Mouse (Mus musculus): ENCODE results near the gene Pxdc1. TPM values are rescaled to one million over a fixed set of nuclear protein-coding genes. Genes with fewer than 3 reads are reported as not detected.

Gene Pxdc1
- polyA plus RNA-seq, 1 experiment from 2014 or later: 11.7 TPM

DNA sequence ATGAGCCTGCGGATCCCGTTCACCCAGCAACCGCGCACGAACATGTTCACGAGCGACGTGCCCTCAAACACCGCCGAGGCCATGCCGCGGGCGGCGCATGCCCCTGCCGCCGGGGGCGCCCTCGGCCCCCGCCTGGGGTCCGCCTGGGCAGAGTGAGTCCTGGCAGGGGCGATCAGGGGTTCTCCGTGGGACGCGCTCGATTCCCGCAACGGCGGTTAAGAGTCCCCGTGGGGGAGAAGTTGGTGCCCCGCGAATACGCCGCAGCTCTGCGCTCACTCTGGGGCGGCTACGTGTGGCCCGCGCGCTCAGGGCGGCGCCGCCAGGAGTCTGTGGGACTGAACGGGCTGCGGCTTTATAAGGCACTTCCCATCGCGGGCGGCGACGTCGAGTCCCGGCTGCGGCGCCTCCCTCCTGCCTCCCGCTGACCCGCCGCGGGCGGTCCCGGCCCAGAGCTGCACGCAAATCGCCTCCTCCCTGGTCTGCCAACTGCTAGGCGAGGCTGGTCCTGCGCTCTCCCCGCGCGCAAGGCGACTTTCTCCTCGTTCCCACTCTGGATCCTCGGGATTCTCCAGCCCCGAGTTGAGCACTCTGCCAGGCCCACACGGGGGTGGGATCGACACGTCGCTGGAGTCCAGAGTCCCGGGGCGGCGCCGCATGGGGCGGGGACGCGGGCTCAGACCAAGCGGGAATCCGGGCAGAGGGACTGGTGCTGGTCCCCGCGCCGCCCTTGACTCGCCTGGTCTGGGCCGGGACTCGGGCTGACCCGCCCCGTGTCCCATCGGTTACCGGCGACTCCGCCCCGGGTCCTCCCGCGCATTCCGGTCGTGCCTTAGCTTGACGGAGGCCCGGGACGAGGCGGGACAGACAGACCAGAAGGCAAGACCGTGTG is 689 bp downstream of the Pxdc1 start:
- no peaks in the 10 kb centered on the region for H3K36me3 ChIP-seq (ENCODE audit: control insufficient read depth, insufficient read depth, low read length)
- peak overlapping the region; percentile 97 for H3K4me2 ChIP-seq (ENCODE audit: low read length)
- no peaks in the 10 kb centered on the region for H3K9me3 ChIP-seq (ENCODE audit: control insufficient read depth, low read length)
- peaks cover 11% of the 10 kb centered on the region for H3K27me3 ChIP-seq (replicated peaks; ENCODE audit: control insufficient read depth, insufficient read depth, low read length)
- peak overlapping the region; percentile 59 for H3K27ac ChIP-seq (ENCODE audit: low read depth, low read length)
- peaks cover 22% of the 10 kb centered on the region for H3K4me1 ChIP-seq (ENCODE audit: control insufficient read depth, insufficient read depth, low read depth, low read length)
- under 1% methylated on average over 95 of the region's 105 CpGs for WGBS
- ATAC-seq: peak; percentile 71
- H3K9ac ChIP-seq (ENCODE audit: low read depth, low read length): peak overlapping the region; percentile 74
- H3K4me3 ChIP-seq (ENCODE audit: low read length): peak overlapping the region; percentile 59

DNA sequence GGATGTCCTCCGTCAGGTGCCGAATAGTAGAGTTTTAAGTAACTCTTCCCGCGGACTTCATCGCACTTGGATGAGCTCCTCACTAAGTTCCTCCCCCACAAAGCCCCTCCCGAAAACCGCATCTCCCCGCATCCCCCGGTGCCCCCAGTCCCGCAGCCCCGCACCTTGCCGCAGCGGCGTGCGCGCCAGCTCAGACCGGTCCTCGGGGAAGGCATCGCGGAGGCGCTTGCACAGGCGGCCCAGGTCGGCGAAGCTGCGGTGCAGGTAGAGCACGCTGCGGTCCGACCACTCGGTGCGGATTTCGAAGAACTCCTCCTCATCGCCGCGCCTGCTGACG is 1.3 kb downstream of the Pxdc1 start:
- WGBS: 0% methylated on average over 32 of the region's 35 CpGs
- Histone ChIP-seq H3K9me3 (ENCODE audit: control insufficient read depth, low read length) (no peaks in the 10 kb centered on the region), H3K27ac (ENCODE audit: low read depth, low read length) (peak overlapping the region; percentile 37), H3K27me3 (replicated peaks; ENCODE audit: control insufficient read depth, insufficient read depth, low read length) (peaks cover 11% of the 10 kb centered on the region), H3K4me1 (ENCODE audit: control insufficient read depth, insufficient read depth, low read depth, low read length) (peaks cover 22% of the 10 kb centered on the region), H3K4me2 (ENCODE audit: low read length) (peak overlapping the region; percentile 97), H3K36me3 (ENCODE audit: control insufficient read depth, insufficient read depth, low read length) (no peaks in the 10 kb centered on the region), H3K4me3 (ENCODE audit: low read length) (peak overlapping the region; percentile 59), H3K9ac (ENCODE audit: low read depth, low read length) (peak overlapping the region; percentile 74)
- ATAC-seq: peak; percentile 60

DNA sequence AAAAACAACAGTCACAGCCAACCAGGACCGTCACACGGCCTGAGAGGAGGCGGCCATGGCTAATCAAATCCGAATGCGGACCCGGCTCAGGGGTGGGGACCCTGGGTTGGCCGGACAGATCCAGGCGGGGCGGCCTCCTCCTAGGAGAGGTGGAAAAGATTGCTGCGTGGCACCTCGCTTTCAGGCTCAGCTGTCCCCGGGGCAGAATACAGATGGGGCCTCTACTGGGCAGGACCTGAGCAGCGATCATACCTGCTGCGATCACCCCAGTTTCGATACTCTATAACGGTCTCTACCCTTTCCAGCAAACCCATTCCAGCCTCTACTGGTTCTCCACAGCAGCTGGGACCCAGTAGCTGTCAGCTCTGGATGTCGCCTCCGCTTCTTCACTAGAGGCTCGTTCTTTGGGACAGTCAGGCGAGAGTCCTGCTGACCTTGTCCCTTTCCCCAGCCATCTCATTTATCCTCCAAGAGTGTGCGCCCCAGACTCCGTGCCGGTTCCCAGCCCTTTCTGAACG is 1.8 kb downstream of the Pxdc1 start:
- peaks cover 11% of the 10 kb centered on the region for H3K27me3 ChIP-seq (replicated peaks; ENCODE audit: control insufficient read depth, insufficient read depth, low read length)
- H3K9me3 ChIP-seq (ENCODE audit: control insufficient read depth, low read length): no peaks in the 10 kb centered on the region
- 1% methylated on average over 24 of the region's 24 CpGs for WGBS
- H3K36me3 ChIP-seq (ENCODE audit: control insufficient read depth, insufficient read depth, low read length): no peaks in the 10 kb centered on the region
- peak; percentile 29 for ATAC-seq
- peak overlapping the region; percentile 97 for H3K4me2 ChIP-seq (ENCODE audit: low read length)
- H3K4me3 ChIP-seq (ENCODE audit: low read length): peak overlapping the region; percentile 59
- H3K9ac ChIP-seq (ENCODE audit: low read depth, low read length): peak overlapping the region; percentile 74
- H3K27ac ChIP-seq (ENCODE audit: low read depth, low read length): no peak overlapping the region
- H3K4me1 ChIP-seq (ENCODE audit: control insufficient read depth, insufficient read depth, low read depth, low read length): peaks cover 22% of the 10 kb centered on the region

DNA sequence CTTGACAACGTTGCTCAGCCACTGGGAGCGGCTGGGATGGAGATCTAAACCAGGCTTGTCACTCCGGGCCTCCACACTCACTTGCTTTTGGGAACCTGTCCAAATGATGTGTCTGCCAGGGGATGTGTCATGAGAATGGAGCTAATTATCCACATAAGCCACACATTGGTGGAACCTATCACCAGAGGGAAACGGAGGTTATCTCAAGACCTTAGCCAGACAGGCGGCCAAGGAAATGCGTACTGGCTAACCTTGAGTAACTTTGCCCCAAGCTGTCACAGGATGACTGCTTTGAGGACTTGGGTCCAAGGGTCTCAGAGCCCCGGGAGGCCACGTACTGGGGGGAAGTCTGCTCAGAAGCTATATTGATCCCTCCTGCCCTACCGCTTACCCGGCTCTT is 2.3 kb downstream of the Pxdc1 start:
- no peak overlapping the region for H3K27ac ChIP-seq (ENCODE audit: low read depth, low read length)
- H3K9me3 ChIP-seq (ENCODE audit: control insufficient read depth, low read length): no peaks in the 10 kb centered on the region
- peak overlapping the region; percentile 97 for H3K4me2 ChIP-seq (ENCODE audit: low read length)
- no peaks in the 10 kb centered on the region for H3K36me3 ChIP-seq (ENCODE audit: control insufficient read depth, insufficient read depth, low read length)
- H3K4me3 ChIP-seq (ENCODE audit: low read length): peak overlapping the region; percentile 59
- peaks cover 11% of the 10 kb centered on the region for H3K27me3 ChIP-seq (replicated peaks; ENCODE audit: control insufficient read depth, insufficient read depth, low read length)
- H3K4me1 ChIP-seq (ENCODE audit: control insufficient read depth, insufficient read depth, low read depth, low read length): peaks cover 22% of the 10 kb centered on the region
- ATAC-seq: no peak
- peak overlapping the region; percentile 74 for H3K9ac ChIP-seq (ENCODE audit: low read depth, low read length)
- WGBS: 27% methylated on average over 10 of the region's 10 CpGs

DNA sequence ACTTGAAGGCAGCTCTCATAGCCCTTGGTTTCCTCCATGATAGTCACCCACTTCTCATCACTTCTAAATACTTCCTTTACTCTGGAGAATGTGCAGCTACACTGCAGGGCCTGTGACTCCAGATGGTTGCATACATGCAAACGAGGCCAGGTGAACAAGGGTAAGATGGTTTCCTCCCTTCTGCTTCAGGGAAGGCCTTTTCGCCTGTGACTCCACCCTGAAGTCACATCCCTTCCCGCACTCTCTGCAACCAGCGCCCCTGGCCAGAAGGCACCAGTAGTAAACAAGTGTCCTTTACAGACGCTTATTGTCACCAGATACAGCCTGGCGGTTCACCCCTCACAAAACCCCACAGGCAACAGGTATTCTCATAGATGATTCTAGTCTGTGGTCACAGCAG is 2.9 kb downstream of the Pxdc1 start:
- Histone ChIP-seq H3K27ac (ENCODE audit: low read depth, low read length) (no peak overlapping the region), H3K4me2 (ENCODE audit: low read length) (peak overlapping the region; percentile 97), H3K9me3 (ENCODE audit: control insufficient read depth, low read length) (no peaks in the 10 kb centered on the region), H3K4me3 (ENCODE audit: low read length) (peak overlapping the region; percentile 59), H3K4me1 (ENCODE audit: control insufficient read depth, insufficient read depth, low read depth, low read length) (peaks cover 22% of the 10 kb centered on the region), H3K9ac (ENCODE audit: low read depth, low read length) (no peak overlapping the region), H3K27me3 (replicated peaks; ENCODE audit: control insufficient read depth, insufficient read depth, low read length) (peaks cover 9% of the 10 kb centered on the region), H3K36me3 (ENCODE audit: control insufficient read depth, insufficient read depth, low read length) (no peaks in the 10 kb centered on the region)
- ATAC-seq: no peak
- WGBS: 67% methylated on average over 6 of the region's 6 CpGs

DNA sequence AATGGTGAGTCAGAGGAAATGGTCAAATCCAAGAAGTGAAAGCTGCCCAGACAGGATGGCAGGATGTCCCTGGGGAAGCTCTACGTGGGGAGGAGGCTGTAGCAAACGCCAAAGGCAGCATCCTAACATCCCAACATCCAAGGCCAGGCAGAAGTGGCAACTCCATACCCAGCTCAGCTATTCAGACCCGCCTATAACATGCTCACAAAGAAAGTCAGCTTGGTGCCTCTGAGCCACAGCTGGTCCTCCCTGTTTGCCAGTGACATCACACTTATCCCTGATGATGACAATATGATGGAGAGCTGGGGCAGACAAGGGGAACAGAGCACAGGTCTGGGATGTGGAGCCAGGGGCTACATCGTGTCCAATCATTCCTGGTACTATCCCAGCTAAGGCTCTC is 5.5 kb downstream of the Pxdc1 start:
- no peak overlapping the region for H3K9ac ChIP-seq (ENCODE audit: low read depth, low read length)
- 67% methylated on average over 4 of the region's 4 CpGs for WGBS

DNA sequence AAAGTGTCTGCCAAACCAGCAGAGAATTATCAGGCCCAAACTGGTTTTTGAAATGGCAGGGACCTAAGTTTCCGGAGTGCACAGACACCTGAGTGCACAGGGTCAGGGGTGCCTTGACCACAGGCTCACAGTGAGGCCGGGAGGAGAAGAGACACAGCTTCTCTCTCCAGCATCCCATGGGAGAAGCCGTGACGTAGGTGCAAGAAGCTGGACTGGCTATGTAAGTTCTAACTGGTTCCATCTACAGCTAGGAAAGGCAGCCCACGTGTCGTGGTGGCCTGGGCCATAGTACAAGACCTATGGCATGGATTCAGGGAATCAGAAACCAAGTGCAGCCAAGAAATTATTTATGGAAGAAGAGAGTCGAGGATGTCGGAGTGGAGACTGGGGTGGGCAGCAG is 6.1 kb downstream of the Pxdc1 start:
- Histone ChIP-seq H3K36me3 (ENCODE audit: control insufficient read depth, insufficient read depth, low read length) (no peaks in the 10 kb centered on the region), H3K4me2 (ENCODE audit: low read length) (no peak overlapping the region), H3K4me1 (ENCODE audit: control insufficient read depth, insufficient read depth, low read depth, low read length) (peaks cover 11% of the 10 kb centered on the region), H3K9ac (ENCODE audit: low read depth, low read length) (no peak overlapping the region), H3K9me3 (ENCODE audit: control insufficient read depth, low read length) (no peaks in the 10 kb centered on the region), H3K4me3 (ENCODE audit: low read length) (no peak overlapping the region), H3K27me3 (replicated peaks; ENCODE audit: control insufficient read depth, insufficient read depth, low read length) (peaks cover 4% of the 10 kb centered on the region; the same call in 1 of the 2 replicates), H3K27ac (ENCODE audit: low read depth, low read length) (no peak overlapping the region)
- ATAC-seq: no peak
- WGBS: 82% methylated on average over 8 of the region's 8 CpGs

More for the DNA sequence above, 5.5 kb downstream of the Pxdc1 start:
- H3K9me3 ChIP-seq (ENCODE audit: control insufficient read depth, low read length): no peaks in the 10 kb centered on the region
- H3K36me3 ChIP-seq (ENCODE audit: control insufficient read depth, insufficient read depth, low read length): no peaks in the 10 kb centered on the region
- H3K27me3 ChIP-seq (replicated peaks; ENCODE audit: control insufficient read depth, insufficient read depth, low read length): peaks cover 4% of the 10 kb centered on the region
- H3K27ac ChIP-seq (ENCODE audit: low read depth, low read length): no peak overlapping the region
- no peak overlapping the region for H3K4me3 ChIP-seq (ENCODE audit: low read length)
- no peak overlapping the region for H3K4me2 ChIP-seq (ENCODE audit: low read length)
- ATAC-seq: no peak
- H3K4me1 ChIP-seq (ENCODE audit: control insufficient read depth, insufficient read depth, low read depth, low read length): peaks cover 15% of the 10 kb centered on the region

DNA sequence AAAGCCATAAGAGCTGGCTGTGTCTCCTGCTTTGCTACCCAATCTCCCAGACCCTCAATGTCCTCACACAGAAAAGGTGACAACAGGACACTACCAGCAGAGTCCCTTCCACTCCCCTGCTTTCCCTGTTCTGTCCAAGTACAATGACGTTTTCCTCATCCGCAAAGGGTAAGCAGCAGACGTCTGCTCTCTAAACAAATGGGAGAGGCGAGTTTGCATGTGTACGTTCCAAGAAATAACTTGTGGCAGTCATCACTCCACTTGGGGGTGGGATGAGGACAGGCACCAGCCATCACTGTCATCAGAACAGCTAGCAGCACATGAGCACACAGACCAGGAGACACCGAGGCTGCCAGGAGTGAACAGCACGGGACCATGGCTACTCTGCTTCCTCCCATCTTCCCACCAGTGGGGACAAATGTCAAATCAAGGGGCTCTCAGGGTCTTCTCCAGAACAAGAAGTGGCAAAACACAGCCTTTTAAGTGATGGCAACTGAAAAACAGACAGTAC is 7.0 kb downstream of the Pxdc1 start:
- H3K27me3 ChIP-seq (replicated peaks; ENCODE audit: control insufficient read depth, insufficient read depth, low read length): peaks cover 4% of the 10 kb centered on the region; the same call in 1 of the 2 replicates
- 57% methylated on average over 7 of the region's 7 CpGs for whole genome bisulfite sequencing
- no peak overlapping the region for H3K9ac ChIP-seq (ENCODE audit: low read depth, low read length)
- H3K27ac ChIP-seq (ENCODE audit: low read depth, low read length): no peak overlapping the region
- H3K4me1 ChIP-seq (ENCODE audit: control insufficient read depth, insufficient read depth, low read depth, low read length): peaks cover 6% of the 10 kb centered on the region
- no peak overlapping the region for H3K4me2 ChIP-seq (ENCODE audit: low read length)
- no peaks in the 10 kb centered on the region for H3K36me3 ChIP-seq (ENCODE audit: control insufficient read depth, insufficient read depth, low read length)
- H3K9me3 ChIP-seq (ENCODE audit: control insufficient read depth, low read length): no peaks in the 10 kb centered on the region
- ATAC-seq: no peak
- no peak overlapping the region for H3K4me3 ChIP-seq (ENCODE audit: low read length)

DNA sequence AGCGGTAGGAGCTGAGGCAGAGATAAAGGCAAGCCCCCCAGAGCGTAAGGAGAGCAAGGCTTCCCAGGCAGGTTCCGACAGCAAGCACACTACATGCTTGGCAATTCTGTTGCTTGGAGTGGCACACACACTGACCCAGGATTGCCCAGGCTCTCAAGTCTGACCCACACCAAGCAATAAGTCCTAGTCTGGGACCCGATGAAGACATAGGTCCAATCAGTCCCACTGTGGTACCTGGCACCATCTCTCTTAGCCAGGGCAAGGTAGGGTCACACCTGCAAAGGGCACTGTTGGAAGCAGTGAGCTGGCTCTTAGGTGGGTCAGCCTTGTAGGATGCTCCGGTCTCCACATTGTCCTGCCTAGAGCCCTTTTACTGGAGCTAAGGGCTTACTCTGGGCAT is 7.8 kb downstream of the Pxdc1 start:
- Histone ChIP-seq H3K27me3 (replicated peaks; ENCODE audit: control insufficient read depth, insufficient read depth, low read length) (peaks cover 2% of the 10 kb centered on the region; the same call in 1 of the 2 replicates), H3K4me1 (ENCODE audit: control insufficient read depth, insufficient read depth, low read depth, low read length) (no peaks in the 10 kb centered on the region; the same call in 1 of the 2 replicates)

More for the DNA sequence above, 7.8 kb downstream of the Pxdc1 start:
- ATAC-seq: no peak
- Histone ChIP-seq H3K27ac (ENCODE audit: low read depth, low read length) (no peak overlapping the region), H3K9me3 (ENCODE audit: control insufficient read depth, low read length) (no peaks in the 10 kb centered on the region), H3K4me2 (ENCODE audit: low read length) (no peak overlapping the region), H3K4me3 (ENCODE audit: low read length) (no peak overlapping the region), H3K36me3 (ENCODE audit: control insufficient read depth, insufficient read depth, low read length) (no peaks in the 10 kb centered on the region), H3K9ac (ENCODE audit: low read depth, low read length) (no peak overlapping the region)
- WGBS: 94% methylated on average over 5 of the region's 5 CpGs

Measured in hindbrain, embryonic 16.5 days (tissue).